Comparison of ENCODE assay signal across 18 mouse cellular contexts in the genomic region with DNA sequence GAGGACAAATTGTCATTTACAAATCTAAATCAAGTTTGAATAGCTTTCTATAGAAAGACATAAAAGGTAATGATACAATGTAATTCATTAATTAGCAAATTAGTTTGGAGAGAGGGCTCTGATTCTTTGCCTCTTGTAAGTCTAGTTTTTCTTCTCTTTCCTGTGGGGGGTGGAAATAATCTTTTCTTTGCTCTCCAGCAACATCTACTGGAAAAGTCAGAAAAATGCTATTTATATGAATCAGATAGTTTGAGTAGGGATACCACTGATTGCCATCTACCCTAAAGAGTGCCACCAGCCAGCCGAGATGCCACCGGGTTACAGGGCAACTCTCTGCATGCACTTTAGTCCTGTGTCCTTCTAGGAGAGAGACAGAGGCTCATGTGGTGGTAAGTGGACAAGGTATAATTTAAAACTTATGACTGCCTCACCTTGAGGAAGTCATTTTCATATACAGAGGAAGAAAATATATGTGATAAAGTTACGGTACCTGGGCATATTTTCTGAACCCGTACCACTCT.
A peak's percentile ranks its signal among the peaks of the same experiment; 100 is the strongest.
DNase-seq lines count a peak whose midpoint lies in the region; ATAC-seq and TF ChIP-seq lines count a peak whose summit lies in the region.
"Had no signal": no experiment of that assay in that cellular context is flagged by ENCODE, and none has a peak within 500 bp of the region (broad histone marks: within the 10 kb centered on the region; RNA-seq: fewer than 3 reads in every experiment).

No protein-coding gene starts in this region.

- no peaks in the 10 kb centered on the region for H3K36me3 ChIP-seq in embryonic facial prominence, embryonic 14.5 days (ENCODE audit: control insufficient read depth, insufficient read depth, low read length)
- no peaks in the 10 kb centered on the region for H3K36me3 ChIP-seq in embryonic facial prominence, embryonic 10.5 days (replicated peaks)
- H3K36me3 ChIP-seq in hindbrain, embryonic 13.5 days = no peaks in the 10 kb centered on the region
- no peaks in the 10 kb centered on the region for H3K36me3 ChIP-seq in midbrain, embryonic 14.5 days (ENCODE audit: control insufficient read depth, insufficient read depth, low read length)
- no peaks in the 10 kb centered on the region for H3K36me3 ChIP-seq in liver, postnatal 0 days (replicated peaks; ENCODE audit: insufficient read depth, low read length)
- H3K36me3 ChIP-seq: embryonic facial prominence, embryonic 13.5 days; heart, embryonic 15.5 days; limb, embryonic 15.5 days had no signal

- H3K9ac ChIP-seq in embryonic facial prominence, embryonic 14.5 days (ENCODE audit: low read depth, low read length) = no peak overlapping the region
- peak overlapping the region; percentile 81; the same call in 1 of the 2 replicates for H3K9ac ChIP-seq in hindbrain, embryonic 13.5 days
- H3K9ac ChIP-seq in midbrain, embryonic 14.5 days (replicated peaks; ENCODE audit: low read length) = peak overlapping the region; percentile 81; the same call in 1 of the 2 replicates
- no peak overlapping the region for H3K9ac ChIP-seq in liver, postnatal 0 days (replicated peaks)
- H3K9ac ChIP-seq: embryonic facial prominence, embryonic 13.5 days; heart, embryonic 15.5 days; limb, embryonic 15.5 days had no signal

- no peak overlapping the region for H3K4me3 ChIP-seq in embryonic facial prominence, embryonic 14.5 days (ENCODE audit: low read depth, low read length)
- H3K4me3 ChIP-seq in embryonic facial prominence, embryonic 10.5 days = no peak overlapping the region
- peak overlapping the region; percentile 56 for H3K4me3 ChIP-seq in hindbrain, embryonic 13.5 days
- H3K4me3 ChIP-seq in midbrain, embryonic 14.5 days (replicated peaks; ENCODE audit: low read depth, low read length) = peak overlapping the region; percentile 50
- no peak overlapping the region for H3K4me3 ChIP-seq in liver, postnatal 0 days (ENCODE audit: low read depth, low read length)
- H3K4me3 ChIP-seq: heart, embryonic 15.5 days; limb, embryonic 15.5 days had no signal

- H3K9me3 ChIP-seq in embryonic facial prominence, embryonic 14.5 days (ENCODE audit: control insufficient read depth, low read length) = no peaks in the 10 kb centered on the region
- no peaks in the 10 kb centered on the region for H3K9me3 ChIP-seq in embryonic facial prominence, embryonic 10.5 days
- H3K9me3 ChIP-seq in hindbrain, embryonic 13.5 days = no peaks in the 10 kb centered on the region
- H3K9me3 ChIP-seq in midbrain, embryonic 14.5 days (ENCODE audit: control insufficient read depth, low read length) = no peaks in the 10 kb centered on the region
- H3K9me3 ChIP-seq in liver, postnatal 0 days (ENCODE audit: low read length) = no peaks in the 10 kb centered on the region
- H3K9me3 ChIP-seq: embryonic facial prominence, embryonic 13.5 days; heart, embryonic 15.5 days; limb, embryonic 15.5 days had no signal

- WGBS in embryonic facial prominence, embryonic 14.5 days = 85% methylated on average over 4 of the region's 4 CpGs
- WGBS in embryonic facial prominence, embryonic 10.5 days = 90% methylated on average over 4 of the region's 4 CpGs
- WGBS in hindbrain, embryonic 13.5 days = 74% methylated on average over 4 of the region's 4 CpGs
- 70% methylated on average over 4 of the region's 4 CpGs for WGBS in midbrain, embryonic 14.5 days
- 78% methylated on average over 4 of the region's 4 CpGs for WGBS in liver, postnatal 0 days (ENCODE audit: insufficient replicate concordance)

- H3K27me3 ChIP-seq in embryonic facial prominence, embryonic 14.5 days (replicated peaks; ENCODE audit: control insufficient read depth, insufficient read depth, low read length) = 0 out of 2 replicates have a peak, but pooled peaks cover 2% of the 10 kb centered on the region
- H3K27me3 ChIP-seq in embryonic facial prominence, embryonic 10.5 days (replicated peaks; ENCODE audit: low read depth, poor library complexity, severe bottlenecking) = peaks cover 11% of the 10 kb centered on the region
- H3K27me3 ChIP-seq in hindbrain, embryonic 13.5 days = no peaks in the 10 kb centered on the region
- H3K27me3 ChIP-seq in midbrain, embryonic 14.5 days (ENCODE audit: control insufficient read depth, insufficient read depth, low read length) = no peaks in the 10 kb centered on the region
- H3K27me3 ChIP-seq in liver, postnatal 0 days (ENCODE audit: insufficient read depth, low read length) = 0 out of 2 replicates have a peak, but pooled peaks cover 4% of the 10 kb centered on the region
- H3K27me3 ChIP-seq: heart, embryonic 15.5 days had no signal

- TF ChIP-seq CTCF in brain, embryonic 14.5 days (IDR thresholded peaks at IDR 0.05; ENCODE audit: borderline replicate concordance, extremely low read depth, insufficient read depth, insufficient read length) = no peak
- TF ChIP-seq CTCF in liver, postnatal 0 days (IDR thresholded peaks at IDR 0.05; ENCODE audit: low read depth) = no peak

- H3K4me1 ChIP-seq in embryonic facial prominence, embryonic 14.5 days (ENCODE audit: control insufficient read depth, insufficient read depth, low read length) = no peaks in the 10 kb centered on the region
- peaks cover 23% of the 10 kb centered on the region for H3K4me1 ChIP-seq in embryonic facial prominence, embryonic 10.5 days
- H3K4me1 ChIP-seq in hindbrain, embryonic 13.5 days (replicated peaks) = peaks cover 42% of the 10 kb centered on the region
- peaks cover 59% of the 10 kb centered on the region for H3K4me1 ChIP-seq in midbrain, embryonic 14.5 days (ENCODE audit: control insufficient read depth, insufficient read depth, low read length)
- no peaks in the 10 kb centered on the region for H3K4me1 ChIP-seq in liver, postnatal 0 days (ENCODE audit: insufficient read depth)
- H3K4me1 ChIP-seq: limb, embryonic 15.5 days had no signal

- no peak for DNase-seq in embryonic facial prominence, embryonic 14.5 days (ENCODE audit: low spot score)
- DNase-seq in embryonic facial prominence, embryonic 10.5 days (ENCODE audit: low spot score) = no peak
- peak; percentile 79 for DNase-seq in brain, embryonic 14.5 days (ENCODE audit: low read depth)
- DNase-seq in midbrain, embryonic 14.5 days = peak; percentile 62
- DNase-seq in retina, embryonic 14.5 days (ENCODE audit: low spot score) = no peak
- no peak for DNase-seq in liver, postnatal 0 days
- no peak for DNase-seq in right cerebral cortex, postnatal 14 days
- DNase-seq: adrenal gland, postnatal 36 days; gastrocnemius, postnatal 36 days; kidney, adult 9 months; lung, adult 2 months; right cerebral cortex, postnatal 4 days had no signal

- H3K27ac ChIP-seq in embryonic facial prominence, embryonic 14.5 days (replicated peaks; ENCODE audit: low read depth, low read length) = no peak overlapping the region
- no peak overlapping the region for H3K27ac ChIP-seq in embryonic facial prominence, embryonic 10.5 days (replicated peaks)
- no peak overlapping the region for H3K27ac ChIP-seq in hindbrain, embryonic 13.5 days
- no peak overlapping the region for H3K27ac ChIP-seq in midbrain, embryonic 14.5 days (replicated peaks; ENCODE audit: low read depth, low read length)
- no peak overlapping the region for H3K27ac ChIP-seq in liver, postnatal 0 days (ENCODE audit: low read depth)
- H3K27ac ChIP-seq: embryonic facial prominence, embryonic 13.5 days; heart, embryonic 15.5 days; limb, embryonic 15.5 days; macrophage had no signal

- no peak for ATAC-seq in embryonic facial prominence, embryonic 14.5 days (ENCODE audit: low read depth)
- no peak for ATAC-seq in hindbrain, embryonic 13.5 days (ENCODE audit: low FRiP score)
- no peak for ATAC-seq in midbrain, embryonic 14.5 days (ENCODE audit: low FRiP score, low TSS enrichment)
- ATAC-seq in liver, postnatal 0 days = no peak
- ATAC-seq: Patski had no signal

- peak overlapping the region; percentile 72; the same call in 1 of the 2 replicates for H3K4me2 ChIP-seq in embryonic facial prominence, embryonic 14.5 days (ENCODE audit: low read depth, low read length)
- peak overlapping the region; percentile 76 for H3K4me2 ChIP-seq in hindbrain, embryonic 13.5 days
- H3K4me2 ChIP-seq in midbrain, embryonic 14.5 days (ENCODE audit: low read length) = peak overlapping the region; percentile 66
- H3K4me2 ChIP-seq in liver, postnatal 0 days (ENCODE audit: low read depth, low read length) = no peak overlapping the region
- H3K4me2 ChIP-seq: heart, embryonic 15.5 days; limb, embryonic 15.5 days had no signal

- no peak for TF ChIP-seq POLR2A in brain, embryonic 14.5 days (IDR thresholded peaks at IDR 0.05; ENCODE audit: borderline replicate concordance, extremely low read depth, insufficient read depth, insufficient read length, poor library complexity, severe bottlenecking)

- TF ChIP-seq EP300 in liver, postnatal 0 days (IDR thresholded peaks at IDR 0.05; ENCODE audit: low read depth) = no peak

Comparison
In these comparisons a context has a peak if more than half of its experiments do, and no peak if none do; other contexts are left out.
1. DNase-seq: peak in brain, embryonic 14.5 days (single experiment) and midbrain, embryonic 14.5 days (single experiment); none in embryonic facial prominence, embryonic 14.5 days (single experiment), embryonic facial prominence, embryonic 10.5 days (single experiment), retina, embryonic 14.5 days (single experiment), liver, postnatal 0 days (single experiment) and right cerebral cortex, postnatal 14 days (single experiment).
2. H3K4me3 ChIP-seq: peak in hindbrain, embryonic 13.5 days (single experiment) and midbrain, embryonic 14.5 days (single experiment); none in embryonic facial prominence, embryonic 14.5 days (single experiment), embryonic facial prominence, embryonic 10.5 days (single experiment) and liver, postnatal 0 days (single experiment).
3. H3K9ac ChIP-seq: peak in hindbrain, embryonic 13.5 days (single experiment) and midbrain, embryonic 14.5 days (single experiment); none in embryonic facial prominence, embryonic 14.5 days (single experiment) and liver, postnatal 0 days (single experiment).